Mouse (Mus musculus): ENCODE results near the gene Map3k9. TPM values are rescaled to one million over a fixed set of nuclear protein-coding genes. Genes with fewer than 3 reads are reported as not detected.

Gene Map3k9
- polyA plus RNA-seq, 1 experiment from 2014 or later = 3.6 TPM

DNA sequence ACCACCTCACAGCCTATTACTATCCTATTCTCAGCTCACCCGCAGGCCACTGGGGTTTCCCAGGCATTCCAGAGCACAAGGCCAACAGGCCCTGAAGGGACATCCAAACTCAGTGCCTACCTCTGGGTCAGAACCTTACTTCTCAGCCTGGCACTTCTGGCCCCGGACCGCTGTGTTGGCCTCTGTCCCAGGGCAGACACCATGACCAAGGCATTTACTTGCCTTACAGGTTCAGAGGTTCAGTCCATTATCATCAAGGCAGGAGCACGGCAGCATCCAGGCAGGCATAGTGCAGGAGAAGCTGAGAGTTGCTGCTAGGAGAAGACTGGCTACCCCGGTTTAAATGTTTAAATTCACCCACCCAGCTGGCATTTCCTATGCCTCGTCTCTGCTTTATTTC, 96.9 kb downstream of the Map3k9 start:
- ATAC-seq (no peak), DNase-seq (ENCODE audit: low spot score) (no peak)
- H3K4me2 ChIP-seq (replicated peaks; ENCODE audit: low read depth, low read length) = no peak overlapping the region
- H3K9ac ChIP-seq (replicated peaks; ENCODE audit: low read depth) = no peak overlapping the region
- no peak for TF ChIP-seq CTCF (IDR thresholded peaks at IDR 0.05)
- TF ChIP-seq EP300 (IDR thresholded peaks at IDR 0.05) = no peak
- H3K4me1 ChIP-seq (ENCODE audit: insufficient read depth, low read depth, low read length) = no peaks in the 10 kb centered on the region
- H3K27ac ChIP-seq (ENCODE audit: low read length) = no peak overlapping the region
- no peaks in the 10 kb centered on the region for H3K27me3 ChIP-seq (replicated peaks; ENCODE audit: insufficient read depth, low read length)
- H3K36me3 ChIP-seq (ENCODE audit: insufficient read depth, low read length) = no peaks in the 10 kb centered on the region
- 78% methylated on average over 6 of the region's 6 CpGs for WGBS
- no peaks in the 10 kb centered on the region for H3K9me3 ChIP-seq (ENCODE audit: low read length)
- no peak overlapping the region for H3K4me3 ChIP-seq (ENCODE audit: low read depth, low read length)

DNA sequence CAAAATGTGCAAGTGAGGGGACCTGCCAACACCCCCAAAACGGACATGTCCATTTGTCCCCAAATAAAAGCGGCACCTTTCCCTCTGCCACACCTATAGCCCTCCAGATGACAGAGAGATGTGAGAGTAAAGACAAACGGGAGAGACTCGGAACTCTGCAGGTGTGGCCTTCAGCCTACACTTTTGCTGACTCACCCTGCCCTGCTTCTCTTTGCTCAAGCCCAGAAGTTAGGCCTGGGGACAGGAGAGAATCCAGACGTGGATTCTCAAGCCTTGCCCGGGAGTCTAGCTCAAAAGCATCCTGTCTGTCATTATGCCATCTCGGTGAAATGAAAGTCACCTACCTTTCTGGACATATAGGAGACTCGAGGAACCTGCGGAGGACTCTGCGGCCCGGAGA, 97.6 kb downstream of the Map3k9 start:
- Histone ChIP-seq H3K27me3 (replicated peaks; ENCODE audit: insufficient read depth, low read length) (no peaks in the 10 kb centered on the region), H3K9ac (replicated peaks; ENCODE audit: low read depth) (no peak overlapping the region), H3K27ac (ENCODE audit: low read length) (no peak overlapping the region), H3K4me3 (ENCODE audit: low read depth, low read length) (no peak overlapping the region), H3K4me2 (replicated peaks; ENCODE audit: low read depth, low read length) (no peak overlapping the region), H3K4me1 (ENCODE audit: insufficient read depth, low read depth, low read length) (no peaks in the 10 kb centered on the region), H3K9me3 (ENCODE audit: low read length) (no peaks in the 10 kb centered on the region), H3K36me3 (ENCODE audit: insufficient read depth, low read length) (no peaks in the 10 kb centered on the region)
- 56% methylated on average over 11 of the region's 11 CpGs for WGBS
- DNase-seq (ENCODE audit: low spot score) (peak; percentile 23), ATAC-seq (no peak)
- TF ChIP-seq CTCF (IDR thresholded peaks at IDR 0.05) (no peak), EP300 (IDR thresholded peaks at IDR 0.05) (no peak)

DNA sequence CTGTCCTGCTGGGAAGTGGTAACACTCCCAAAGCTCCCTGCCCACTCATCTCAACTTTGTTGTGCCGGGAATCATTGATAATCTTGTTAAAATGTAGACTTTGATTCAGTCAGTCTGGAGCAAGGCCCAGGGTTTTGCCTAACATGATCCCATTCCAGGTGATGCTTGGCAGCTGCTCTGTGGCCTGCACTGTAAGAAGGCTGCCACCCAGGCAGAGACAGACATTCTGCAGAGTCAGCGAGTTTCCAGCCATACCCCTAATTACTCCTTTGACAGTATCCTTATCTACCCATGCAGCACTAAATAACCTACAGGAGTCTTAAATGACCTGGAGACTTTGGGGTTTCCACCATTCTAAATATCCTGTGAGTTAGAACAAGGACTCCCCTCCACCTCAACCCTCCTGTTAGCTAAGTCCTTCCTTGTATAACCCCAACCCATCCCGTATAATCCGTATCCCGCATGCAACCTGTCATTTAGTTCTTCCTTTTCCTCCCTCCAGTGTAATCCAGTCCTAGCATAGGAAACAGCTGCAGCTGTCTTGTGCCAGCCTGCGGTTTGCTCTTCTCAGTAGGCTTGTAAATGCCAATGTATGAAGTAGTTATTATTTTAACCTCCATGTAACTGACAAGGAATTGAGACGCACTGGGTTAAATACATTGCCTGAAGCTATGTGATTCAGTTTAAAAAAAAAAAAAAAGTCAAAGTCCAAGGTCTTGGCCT, 101.0 kb downstream of the Map3k9 start:
- no peak overlapping the region for H3K27ac ChIP-seq (ENCODE audit: low read length)
- H3K4me3 ChIP-seq (ENCODE audit: low read depth, low read length) = no peak overlapping the region
- 62% methylated on average over 7 of the region's 7 CpGs for WGBS
- ATAC-seq (no peak), DNase-seq (ENCODE audit: low spot score) (no peak)
- no peak overlapping the region for H3K9ac ChIP-seq (replicated peaks; ENCODE audit: low read depth)
- H3K27me3 ChIP-seq (replicated peaks; ENCODE audit: insufficient read depth, low read length) = no peaks in the 10 kb centered on the region
- no peaks in the 10 kb centered on the region for H3K9me3 ChIP-seq (ENCODE audit: low read length)
- no peak overlapping the region for H3K4me2 ChIP-seq (replicated peaks; ENCODE audit: low read depth, low read length)
- TF ChIP-seq EP300 (IDR thresholded peaks at IDR 0.05) (no peak), CTCF (IDR thresholded peaks at IDR 0.05) (no peak)
- H3K4me1 ChIP-seq (ENCODE audit: insufficient read depth, low read depth, low read length) = no peaks in the 10 kb centered on the region
- H3K36me3 ChIP-seq (ENCODE audit: insufficient read depth, low read length) = no peaks in the 10 kb centered on the region

DNA sequence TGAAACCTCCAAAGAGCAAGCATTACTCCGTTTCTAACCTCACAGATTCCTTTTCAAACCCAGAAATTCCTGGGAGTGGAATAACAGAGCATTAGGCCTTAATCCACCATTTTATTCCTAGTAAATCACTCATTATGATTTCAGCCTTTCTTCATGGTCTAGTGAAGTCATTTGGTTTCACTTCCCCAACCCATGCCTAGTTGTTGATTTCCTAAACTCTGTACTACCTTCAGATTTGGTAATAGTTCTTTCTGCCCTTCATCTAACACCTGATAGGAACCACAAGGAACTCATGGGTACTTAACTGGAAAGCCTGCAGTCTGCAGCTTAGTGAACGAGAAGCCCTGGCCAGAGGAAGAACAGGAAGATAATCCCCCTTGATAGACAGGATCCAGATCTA, 105.4 kb downstream of the Map3k9 start:
- no peak for DNase-seq (ENCODE audit: low spot score)
- Histone ChIP-seq H3K27me3 (replicated peaks; ENCODE audit: insufficient read depth, low read length) (no peaks in the 10 kb centered on the region), H3K4me2 (replicated peaks; ENCODE audit: low read depth, low read length) (no peak overlapping the region), H3K36me3 (ENCODE audit: insufficient read depth, low read length) (no peaks in the 10 kb centered on the region), H3K27ac (ENCODE audit: low read length) (no peak overlapping the region), H3K4me3 (ENCODE audit: low read depth, low read length) (no peak overlapping the region), H3K9ac (replicated peaks; ENCODE audit: low read depth) (no peak overlapping the region), H3K9me3 (ENCODE audit: low read length) (no peaks in the 10 kb centered on the region), H3K4me1 (ENCODE audit: insufficient read depth, low read depth, low read length) (no peaks in the 10 kb centered on the region)
- ATAC-seq = no peak
- WGBS = 51% methylated on average over 2 of the region's 2 CpGs
- TF ChIP-seq CTCF (IDR thresholded peaks at IDR 0.05) (no peak), EP300 (IDR thresholded peaks at IDR 0.05) (no peak)

Other genes starting within 250 kb of the Map3k9 start
- 17.6 and 19.0 TPM in 2 replicates for gene Gm20498, start 248.3 kb downstream of the Map3k9 start, polyA plus RNA-seq (2015; fragmentation: Nextera tagmentation; extraction: Ambion mirVana)
- gene Synj2bp, start 248.3 kb downstream of the Map3k9 start, polyA plus RNA-seq (2015; fragmentation: Nextera tagmentation; extraction: Ambion mirVana) = 27.5 and 31.9 TPM in 2 replicates
- gene Adam21, start 212.7 kb downstream of the Map3k9 start, polyA plus RNA-seq (2015; fragmentation: Nextera tagmentation; extraction: Ambion mirVana) = 0.05 and 0.06 TPM in 2 replicates
- 40.4 and 42.7 TPM in 2 replicates for gene Med6, start 186.2 kb downstream of the Map3k9 start, polyA plus RNA-seq (2015; fragmentation: Nextera tagmentation; extraction: Ambion mirVana)
- 13.0 and 17.7 TPM in 2 replicates for gene Ttc9, start 149.9 kb downstream of the Map3k9 start, polyA plus RNA-seq (2015; fragmentation: Nextera tagmentation; extraction: Ambion mirVana)
- 12.8 and 13.5 TPM in 2 replicates for gene Pcnx, start 78.8 kb upstream of the Map3k9 start, polyA plus RNA-seq (2015; fragmentation: Nextera tagmentation; extraction: Ambion mirVana)

Measured in lung, postnatal 0 days (tissue).